Mouse (Mus musculus) MN1 (cell line): ENCODE results near the gene Cby1.

Experiments used
- DNase-seq: peaks from one replicate; pipeline ENCODE4 v3.0.0-alpha.2; 2016; ENCODE audit warnings: low spot score

The Cby1 gene

DNA sequence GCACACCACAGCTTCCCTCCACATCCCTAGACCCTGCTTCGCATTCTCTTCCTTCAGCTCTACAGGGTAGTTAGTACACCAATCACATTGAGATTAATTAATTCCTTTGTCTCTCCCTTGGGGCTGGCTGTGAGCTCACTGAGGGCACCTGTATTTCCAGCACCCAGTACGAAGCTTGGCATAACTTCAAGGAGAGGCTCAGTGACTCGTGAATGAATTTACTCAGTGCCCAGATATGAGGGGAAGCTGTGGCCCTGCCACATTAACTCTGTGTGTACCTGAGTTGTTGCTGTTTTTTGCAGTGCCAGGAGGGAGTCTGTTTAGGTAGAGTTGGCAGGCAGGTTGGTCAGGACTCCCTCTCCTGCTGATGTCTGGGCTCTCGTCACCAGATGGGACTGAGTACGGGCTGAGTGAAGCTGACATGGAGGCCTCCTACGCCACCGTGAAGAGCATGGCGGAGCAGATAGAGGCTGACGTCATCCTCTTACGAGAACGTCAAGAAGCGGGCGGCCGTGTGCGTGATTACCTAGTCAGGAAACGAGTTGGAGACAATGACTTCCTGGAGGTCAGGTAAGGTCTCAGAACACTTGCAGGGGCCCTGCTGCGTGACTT, 47.7 kb downstream of the Cby1 start:
- DNase-seq: no peak

DNA sequence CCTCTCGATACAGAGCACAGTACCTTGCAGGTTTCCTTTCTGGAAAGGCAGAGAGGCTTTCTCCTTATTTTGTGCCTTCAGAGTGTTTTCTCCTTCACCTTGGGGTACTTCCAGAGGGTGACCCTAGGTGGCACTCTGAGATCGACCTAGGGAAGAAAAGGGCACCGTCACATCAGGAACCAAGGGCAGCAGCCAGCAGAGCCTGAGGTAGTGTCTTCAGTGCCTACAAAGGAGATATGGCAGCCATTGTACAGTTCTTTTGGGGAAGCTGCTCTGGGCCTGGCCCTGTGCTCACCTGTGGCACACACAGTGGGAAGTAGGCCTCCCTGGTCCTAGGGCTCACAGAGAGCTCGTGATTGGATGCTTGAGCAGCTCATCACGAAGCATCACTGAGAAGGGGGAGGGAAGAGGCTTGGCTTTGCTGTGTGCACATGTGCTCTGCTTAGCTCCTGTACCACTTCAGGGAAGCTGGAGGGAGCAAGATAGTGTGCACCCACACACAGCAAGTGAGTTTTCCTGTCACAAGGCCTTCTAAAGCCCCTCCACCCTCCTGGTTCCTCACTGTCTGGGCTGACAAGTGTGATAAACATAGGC, 49.3 kb downstream of the Cby1 start:
- DNase-seq: no peak

DNA sequence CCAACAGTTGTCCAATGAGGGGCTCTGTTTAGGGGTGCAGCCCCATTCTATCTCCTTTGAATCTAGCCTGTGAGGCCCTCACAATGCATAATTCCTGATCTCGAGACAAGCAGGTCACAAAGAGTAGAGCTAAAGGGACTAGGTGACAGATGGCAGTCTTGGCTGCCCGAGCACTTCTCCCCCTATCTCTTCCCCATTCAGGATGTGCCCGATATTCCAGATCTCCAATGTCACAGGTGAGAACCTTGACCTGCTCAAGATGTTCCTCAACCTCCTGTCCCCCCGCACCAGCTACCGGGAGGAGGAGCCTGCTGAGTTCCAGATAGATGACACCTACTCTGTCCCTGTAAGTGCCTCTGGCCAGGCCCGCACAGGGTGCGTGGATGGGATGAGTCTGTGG, 56.6 kb downstream of the Cby1 start:
- DNase-seq: no peak

DNA sequence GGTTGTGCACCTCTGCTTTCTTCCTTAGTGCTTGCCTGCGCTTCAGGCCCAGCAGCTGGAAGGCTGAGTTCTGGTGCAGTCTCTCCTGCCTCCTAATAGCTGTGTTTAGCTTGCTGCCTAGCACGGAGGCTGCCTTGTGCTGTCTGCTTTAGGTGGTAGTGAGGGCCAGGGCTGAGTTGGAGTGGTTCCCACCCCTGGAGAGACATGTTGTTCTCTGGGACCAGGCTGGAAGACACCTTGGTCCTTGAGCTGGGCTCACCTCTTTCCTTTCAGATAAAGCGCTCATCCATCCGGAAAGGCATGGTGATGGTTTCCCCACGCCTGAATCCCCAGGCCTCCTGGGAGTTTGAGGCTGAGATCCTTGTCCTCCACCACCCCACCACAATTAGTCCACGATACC, 57.7 kb downstream of the Cby1 start:
- DNase-seq: no peak
